Mouse (Mus musculus): ENCODE measurements around the gene Zfp346. TPM values are rescaled to one million over a fixed set of nuclear protein-coding genes. Genes with fewer than 3 reads are reported as not detected.

Gene Zfp346
- polyA plus RNA-seq, 1 experiment, result 2.4 TPM

GRCm38 (mm10) chr13:55099726-55100478 lies 5.2 kb upstream of the Zfp346 start, which contains the start of gene Uimc1:
Gene Uimc1, minus strand, starts transcription at chr13:55100300.
- H3K4me3 ChIP-seq (replicated peaks), result peak within 1 kb of the TSS; percentile 97
- no peaks in the 10 kb centered on the region for H3K36me3 ChIP-seq (replicated peaks; ENCODE audit: low read length)
- H3K9me3 ChIP-seq, result no peaks in the 10 kb centered on the region
- peaks cover 26% of the 10 kb centered on the region for H3K4me1 ChIP-seq
- no peaks in the 10 kb centered on the region for H3K27me3 ChIP-seq (replicated peaks)
- TF ChIP-seq GATA1 (IDR thresholded peaks at IDR 0.05; ENCODE audit: borderline replicate concordance, low read length) (no peak), FLI1 (IDR thresholded peaks at IDR 0.05; ENCODE audit: low read length) (no peak)

DNA sequence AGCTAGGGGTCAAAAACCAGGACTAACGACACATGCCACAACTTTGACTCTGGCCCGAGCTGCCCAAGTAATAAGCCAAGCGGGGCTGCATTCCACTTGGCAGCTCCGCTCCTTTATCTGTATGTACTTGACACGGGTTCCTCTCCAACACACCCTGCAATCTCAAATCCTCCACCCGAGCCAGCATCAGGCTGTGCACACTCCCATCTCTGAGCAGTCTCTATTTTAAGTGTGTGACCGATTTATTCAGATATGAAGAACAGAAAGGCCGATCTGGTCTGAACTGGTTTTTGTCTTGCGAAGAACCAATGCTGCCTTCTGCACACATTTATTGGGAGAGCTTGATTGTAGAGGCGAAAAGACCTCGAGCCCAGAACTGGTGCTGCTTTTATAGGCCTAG lies 3.5 kb upstream of the Zfp346 start:
- no peaks in the 10 kb centered on the region for H3K36me3 ChIP-seq (replicated peaks; ENCODE audit: low read length)
- H3K4me3 ChIP-seq (replicated peaks), result no peak overlapping the region
- TF ChIP-seq FLI1 (IDR thresholded peaks at IDR 0.05; ENCODE audit: low read length) (no peak), GATA1 (IDR thresholded peaks at IDR 0.05; ENCODE audit: borderline replicate concordance, low read length) (no peak)
- H3K9me3 ChIP-seq, result no peaks in the 10 kb centered on the region
- H3K4me1 ChIP-seq, result peaks cover 35% of the 10 kb centered on the region
- H3K27me3 ChIP-seq (replicated peaks), result no peaks in the 10 kb centered on the region

GRCm38 (mm10) chr13:55102366-55102765 lies 2.7 kb upstream of the Zfp346 start:
- TF ChIP-seq FLI1 (IDR thresholded peaks at IDR 0.05; ENCODE audit: low read length) (no peak), GATA1 (IDR thresholded peaks at IDR 0.05; ENCODE audit: borderline replicate concordance, low read length) (no peak)
- Histone ChIP-seq H3K4me1 (peaks cover 43% of the 10 kb centered on the region), H3K36me3 (replicated peaks; ENCODE audit: low read length) (peaks cover 5% of the 10 kb centered on the region), H3K9me3 (no peaks in the 10 kb centered on the region), H3K27me3 (replicated peaks) (no peaks in the 10 kb centered on the region), H3K4me3 (replicated peaks) (no peak overlapping the region)

DNA sequence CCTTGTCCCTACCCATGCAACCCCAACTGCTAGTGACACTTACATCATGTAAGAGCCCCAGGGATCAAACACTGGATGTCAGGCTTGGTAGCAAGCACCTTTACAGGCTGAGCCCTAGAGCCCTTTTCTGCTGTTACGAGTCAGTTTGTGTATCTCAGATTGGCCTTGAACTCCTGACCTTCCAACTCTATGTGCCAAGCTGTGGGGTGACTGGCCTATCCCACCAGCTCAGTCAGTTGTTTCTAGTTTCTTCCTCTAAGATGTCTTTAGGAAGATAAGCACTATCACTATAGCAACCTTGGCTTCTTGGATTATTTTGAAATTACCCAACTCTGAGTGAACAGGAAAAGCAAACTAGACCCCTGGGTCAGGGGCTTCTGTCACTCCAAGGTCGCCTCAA lies 1.8 kb upstream of the Zfp346 start:
- no peak for TF ChIP-seq GATA1 (IDR thresholded peaks at IDR 0.05; ENCODE audit: borderline replicate concordance, low read length)
- no peak for TF ChIP-seq FLI1 (IDR thresholded peaks at IDR 0.05; ENCODE audit: low read length)
- Histone ChIP-seq H3K36me3 (replicated peaks; ENCODE audit: low read length) (peaks cover 15% of the 10 kb centered on the region), H3K4me1 (peaks cover 52% of the 10 kb centered on the region), H3K4me3 (replicated peaks) (no peak overlapping the region), H3K27me3 (replicated peaks) (no peaks in the 10 kb centered on the region), H3K9me3 (no peaks in the 10 kb centered on the region)

- peak overlapping the region; percentile 98 for H3K4me3 ChIP-seq (replicated peaks)
- H3K36me3 ChIP-seq (replicated peaks; ENCODE audit: low read length), result peaks cover 35% of the 10 kb centered on the region
- H3K27me3 ChIP-seq (replicated peaks), result no peaks in the 10 kb centered on the region
- peaks cover 55% of the 10 kb centered on the region for H3K4me1 ChIP-seq
- TF ChIP-seq GATA1 (IDR thresholded peaks at IDR 0.05; ENCODE audit: borderline replicate concordance, low read length), result no peak
- no peak for TF ChIP-seq FLI1 (IDR thresholded peaks at IDR 0.05; ENCODE audit: low read length)
- no peaks in the 10 kb centered on the region for H3K9me3 ChIP-seq
These were observed 1.0 kb downstream of the Zfp346 start for GRCm38 (mm10) chr13:55105953-55106691.

DNA sequence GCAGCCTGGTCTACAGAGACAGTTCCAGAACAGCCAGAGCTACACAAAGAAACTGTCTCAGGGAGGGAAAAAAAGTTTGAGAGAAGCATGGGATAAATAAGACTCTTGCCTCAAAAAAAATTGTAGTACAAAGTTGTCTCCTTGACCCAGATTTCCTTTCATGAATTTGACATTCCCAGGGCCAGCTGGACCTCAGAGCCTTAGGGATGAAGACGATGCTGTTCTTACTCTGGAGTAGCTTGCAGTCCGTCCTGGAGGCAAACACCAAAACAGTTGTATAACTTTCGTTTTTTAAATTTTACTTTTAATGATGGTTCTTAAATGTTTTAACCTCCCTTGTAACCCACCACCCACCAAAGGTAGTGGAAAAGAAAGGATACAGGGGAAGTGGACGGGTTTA lies 2.0 kb downstream of the Zfp346 start:
- H3K4me3 ChIP-seq (replicated peaks), result no peak overlapping the region
- no peaks in the 10 kb centered on the region for H3K9me3 ChIP-seq
- peaks cover 59% of the 10 kb centered on the region for H3K4me1 ChIP-seq
- H3K27me3 ChIP-seq (replicated peaks), result no peaks in the 10 kb centered on the region
- H3K36me3 ChIP-seq (replicated peaks; ENCODE audit: low read length), result peaks cover 45% of the 10 kb centered on the region
- no peak for TF ChIP-seq FLI1 (IDR thresholded peaks at IDR 0.05; ENCODE audit: low read length)
- no peak for TF ChIP-seq GATA1 (IDR thresholded peaks at IDR 0.05; ENCODE audit: borderline replicate concordance, low read length)

GRCm38 (mm10) chr13:55107694-55108093 lies 2.6 kb downstream of the Zfp346 start:
- TF ChIP-seq GATA1 (IDR thresholded peaks at IDR 0.05; ENCODE audit: borderline replicate concordance, low read length), result no peak
- Histone ChIP-seq H3K27me3 (replicated peaks) (no peaks in the 10 kb centered on the region), H3K36me3 (replicated peaks; ENCODE audit: low read length) (peaks cover 48% of the 10 kb centered on the region), H3K9me3 (no peaks in the 10 kb centered on the region), H3K4me3 (replicated peaks) (no peak overlapping the region), H3K4me1 (peaks cover 59% of the 10 kb centered on the region)

GRCm38 (mm10) chr13:55114375-55114774 lies 9.3 kb downstream of the Zfp346 start:
- no peaks in the 10 kb centered on the region for H3K27me3 ChIP-seq (replicated peaks)
- TF ChIP-seq GATA1 (IDR thresholded peaks at IDR 0.05; ENCODE audit: borderline replicate concordance, low read length) (no peak), FLI1 (IDR thresholded peaks at IDR 0.05; ENCODE audit: low read length) (no peak)
- H3K36me3 ChIP-seq (replicated peaks; ENCODE audit: low read length), result peaks cover 90% of the 10 kb centered on the region

GRCm38 (mm10) chr13:55124903-55125302 lies 19.8 kb downstream of the Zfp346 start:
- Histone ChIP-seq H3K4me1 (peaks cover 6% of the 10 kb centered on the region; the same call in 1 of the 2 replicates), H3K9me3 (no peaks in the 10 kb centered on the region), H3K4me3 (replicated peaks) (no peak overlapping the region), H3K36me3 (replicated peaks; ENCODE audit: low read length) (peaks cover 90% of the 10 kb centered on the region), H3K27me3 (replicated peaks) (no peaks in the 10 kb centered on the region)
- TF ChIP-seq GATA1 (IDR thresholded peaks at IDR 0.05; ENCODE audit: borderline replicate concordance, low read length), result no peak

More at GRCm38 (mm10) chr13:55114375-55114774, 9.3 kb downstream of the Zfp346 start:
- Histone ChIP-seq H3K4me3 (replicated peaks) (no peak overlapping the region), H3K4me1 (peaks cover 38% of the 10 kb centered on the region), H3K9me3 (no peaks in the 10 kb centered on the region)

- Histone ChIP-seq H3K4me3 (replicated peaks) (no peak within 1 kb of the TSS), H3K27me3 (replicated peaks) (no peaks in the 10 kb centered on the region), H3K9me3 (no peaks in the 10 kb centered on the region), H3K4me1 (peaks cover 8% of the 10 kb centered on the region), H3K36me3 (replicated peaks; ENCODE audit: low read length) (peaks cover 60% of the 10 kb centered on the region)
- TF ChIP-seq GATA1 (IDR thresholded peaks at IDR 0.05; ENCODE audit: borderline replicate concordance, low read length) (no peak), FLI1 (IDR thresholded peaks at IDR 0.05; ENCODE audit: low read length) (no peak)
These were observed 28.3 kb downstream of the Zfp346 start, which contains the start of gene Gm17617 for GRCm38 (mm10) chr13:55133448-55133847. Gene Gm17617, minus strand, starts transcription at chr13:55133548.

Measured in megakaryocyte, embryonic 14.5 days (primary cell).